Mouse (Mus musculus): Measurements from ENCODE around the gene Rbmx.

Rbmx gene

DNA sequence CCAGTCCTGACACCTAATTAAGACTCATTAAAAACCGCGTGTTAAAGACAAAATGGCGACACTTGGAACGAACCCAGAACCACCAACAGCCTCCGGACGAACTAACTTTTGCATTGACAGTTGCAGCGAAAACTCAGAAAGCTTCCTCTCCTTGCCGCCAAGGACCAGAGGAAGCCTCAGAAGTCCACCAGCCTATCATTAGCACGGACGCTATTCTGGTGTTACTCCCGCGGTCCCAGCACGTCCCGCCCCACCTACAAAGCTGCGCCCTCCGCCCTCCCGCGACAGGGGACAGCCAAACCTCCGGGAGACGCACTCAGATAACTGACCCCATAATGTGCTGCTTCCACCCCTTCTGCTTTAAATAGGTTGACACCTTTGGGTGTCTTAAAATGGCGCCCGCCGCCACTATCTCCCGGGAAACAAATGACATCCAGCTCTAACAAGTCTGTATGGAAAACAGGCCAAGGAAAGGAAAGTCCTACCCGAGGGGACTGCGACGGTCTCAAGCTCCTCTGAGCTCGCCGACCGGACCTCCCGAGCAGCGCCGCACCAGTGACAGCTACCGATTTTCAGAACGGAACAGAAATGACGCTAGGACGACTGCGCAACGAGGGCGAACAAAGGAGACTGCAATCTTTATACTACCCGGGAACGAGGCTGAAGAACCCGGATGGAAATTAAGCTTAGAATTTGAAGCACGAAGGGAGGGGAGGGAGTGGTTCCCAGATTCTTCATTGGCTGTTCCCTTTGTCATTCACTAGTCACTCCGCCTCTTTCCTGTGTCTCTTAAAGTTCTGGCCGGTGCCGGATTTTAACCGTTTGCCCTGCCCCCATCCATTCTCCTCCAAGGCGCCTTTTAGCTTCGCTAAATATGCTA lies at the start of gene Rbmx:
TSS of gene Rbmx (minus strand) at position 670 of the 880 bp plus-strand sequence.
- peak; percentile 89 for DNase-seq (ENCODE audit: low read depth, low spot score)

DNA sequence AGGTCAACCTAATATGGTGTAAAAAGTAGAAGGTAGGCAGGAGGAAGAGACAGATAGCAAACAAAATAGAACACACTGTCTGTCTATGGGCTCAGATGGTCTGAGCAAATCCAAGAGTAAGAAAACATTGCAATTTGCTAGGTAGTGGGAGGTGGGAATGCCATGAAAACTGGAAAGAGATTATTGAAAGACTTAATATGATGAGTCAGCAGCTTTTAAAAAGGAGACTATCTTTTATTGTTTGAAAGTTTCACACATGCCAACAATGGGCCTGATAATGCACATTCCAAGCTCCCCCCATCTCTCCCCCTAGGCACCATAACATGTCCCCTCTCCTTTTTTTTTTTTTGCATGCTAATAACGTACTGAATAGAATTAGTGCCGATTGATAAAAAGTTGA lies 41.1 kb upstream of the Rbmx start:
- DNase-seq (ENCODE audit: low read depth, low spot score): no peak

DNA sequence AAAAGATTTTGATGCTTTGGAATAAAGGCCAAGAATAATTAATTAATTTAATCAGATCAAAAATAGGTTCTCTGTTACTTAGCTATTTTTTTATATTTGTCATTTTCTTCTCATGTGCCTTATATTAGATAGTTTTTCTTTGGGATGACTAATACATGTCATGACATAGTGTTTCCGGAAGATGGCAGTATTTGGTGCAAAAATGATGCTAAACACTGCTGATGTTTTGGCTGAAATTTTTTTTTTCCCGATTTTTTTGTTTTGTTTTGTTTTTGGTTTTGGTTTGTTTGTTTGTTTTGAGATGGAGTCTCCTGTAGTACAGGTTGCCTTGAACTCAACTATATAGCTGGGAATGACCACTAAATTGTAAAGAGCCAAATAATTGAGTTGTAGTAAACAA lies 38.8 kb upstream of the Rbmx start:
- DNase-seq (ENCODE audit: low read depth, low spot score): no peak

DNA sequence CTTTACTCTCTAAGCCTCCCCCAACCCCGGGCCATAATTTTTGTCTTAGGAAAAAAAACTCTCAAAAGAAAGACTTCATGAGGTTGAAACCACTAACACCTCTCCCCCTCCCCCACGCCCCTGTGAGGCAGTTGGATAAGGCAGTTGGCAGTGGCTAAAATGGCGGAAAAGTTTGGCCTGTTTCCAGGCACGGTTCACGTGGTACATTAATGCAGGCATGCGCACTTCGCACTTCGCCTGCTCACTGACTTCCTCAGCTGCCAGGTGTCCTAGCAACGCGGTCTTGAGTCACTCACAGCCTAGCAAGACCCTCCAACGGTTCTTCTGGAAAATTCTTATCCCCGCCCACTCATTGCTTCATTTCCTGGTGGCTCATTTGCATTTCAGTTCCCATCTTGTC lies 15.9 kb upstream of the Rbmx start, which contains the start of gene Gm364:
TSS of gene Gm364 (plus strand) at position 386 of the 400 bp plus-strand sequence.
- no peak for DNase-seq (ENCODE audit: low read depth, low spot score)

DNA sequence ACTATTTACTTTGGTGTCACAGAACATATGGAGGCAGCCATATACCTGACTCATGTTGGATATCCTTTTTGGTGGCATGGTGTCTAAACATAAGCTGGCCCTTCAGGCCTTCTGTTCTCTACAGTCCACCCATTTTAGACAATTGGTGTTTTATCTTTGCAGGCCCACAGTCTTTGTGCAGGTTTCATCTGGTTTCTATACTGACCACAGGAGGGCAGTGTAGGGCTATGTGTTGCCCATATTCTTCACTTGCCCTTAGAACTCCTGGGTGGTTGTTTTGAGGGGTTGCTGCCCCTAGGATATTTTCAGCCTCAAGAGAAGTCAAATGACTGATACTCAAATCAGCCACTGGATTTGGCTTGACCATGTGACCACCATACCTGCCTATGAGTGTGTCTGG lies 10.8 kb upstream of the Rbmx start:
- no peak for DNase-seq (ENCODE audit: low read depth, low spot score)

DNA sequence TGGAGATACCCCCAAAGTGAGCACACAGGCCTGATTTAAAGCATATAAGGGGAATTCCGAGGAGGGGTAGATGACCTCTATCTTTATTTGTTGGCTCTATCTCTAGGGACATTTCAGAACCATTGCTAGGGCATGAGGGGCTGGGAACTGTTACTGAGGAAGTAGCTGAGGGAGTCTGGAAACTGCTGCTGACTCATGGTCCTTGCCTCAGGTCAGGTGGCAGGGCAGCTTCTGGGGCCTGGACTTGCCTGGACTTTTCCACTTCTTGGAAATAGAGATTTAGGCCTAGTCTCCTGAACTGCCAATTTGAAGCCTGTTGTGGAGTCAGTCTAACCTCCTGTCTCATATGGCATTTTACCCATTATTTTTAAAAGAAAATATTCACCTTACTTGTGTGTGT lies 8.6 kb upstream of the Rbmx start:
- no peak for DNase-seq (ENCODE audit: low read depth, low spot score)

DNA sequence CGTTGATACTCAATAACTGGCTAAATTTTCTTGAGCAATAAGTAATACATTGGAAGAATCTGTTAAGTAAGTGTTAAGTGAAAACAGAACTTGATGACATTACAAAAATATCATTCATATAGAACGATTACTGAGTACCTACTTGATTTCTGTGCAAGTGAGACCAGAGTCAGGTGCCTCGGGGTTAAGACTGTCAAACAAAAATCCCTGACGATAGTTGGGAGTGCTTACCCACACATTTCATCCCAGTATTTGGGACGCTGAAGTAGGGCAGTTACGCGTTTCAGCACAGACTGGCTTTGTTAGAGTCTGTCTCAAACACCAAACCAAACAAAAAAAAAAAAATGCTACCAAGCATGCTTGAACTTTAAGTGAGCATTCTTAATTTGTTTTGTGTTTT lies 576 bp upstream of the Rbmx start:
- peak; percentile 2 for DNase-seq (ENCODE audit: low read depth, low spot score)

DNA sequence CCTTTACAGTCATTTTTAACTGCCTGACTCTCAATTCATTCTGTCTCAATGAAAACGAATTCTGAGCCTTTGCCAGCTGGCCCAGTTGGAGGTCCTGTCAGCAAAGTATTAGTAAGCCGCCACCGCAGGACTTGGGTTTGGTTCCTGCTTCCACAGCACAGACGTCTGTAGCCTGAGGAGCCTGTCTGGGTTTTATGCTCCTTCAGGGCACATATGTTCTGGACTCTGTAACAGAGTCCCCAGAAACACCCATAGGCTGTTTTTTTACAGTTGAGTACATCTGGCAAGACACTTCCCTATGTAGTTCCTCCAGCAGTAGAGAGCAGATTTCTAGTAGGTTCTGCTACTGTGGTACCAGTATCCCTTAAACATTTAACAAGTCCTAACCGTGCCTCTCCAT lies 11.9 kb downstream of the Rbmx start:
- DNase-seq (ENCODE audit: low read depth, low spot score): no peak

DNA sequence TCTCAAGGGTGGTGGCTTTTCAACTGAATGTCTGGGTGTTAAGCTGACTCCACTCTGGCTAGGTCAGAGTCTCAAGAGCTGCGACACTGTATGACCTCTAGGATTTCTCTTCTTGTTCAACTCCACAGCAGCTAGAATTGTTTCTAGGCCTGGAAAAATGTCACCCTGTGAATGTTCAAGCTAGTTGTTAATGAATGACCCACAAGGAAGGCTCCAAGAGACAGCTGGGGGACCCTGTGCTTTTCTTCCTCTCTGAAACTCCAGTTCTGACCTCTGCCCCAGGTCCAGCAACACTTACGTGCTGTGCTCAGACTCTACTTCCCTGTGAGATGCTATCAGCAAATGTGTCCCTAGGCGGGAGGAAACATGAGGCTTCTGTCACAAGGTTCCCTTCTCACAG lies 14.3 kb downstream of the Rbmx start:
- no peak for DNase-seq (ENCODE audit: low read depth, low spot score)

DNA sequence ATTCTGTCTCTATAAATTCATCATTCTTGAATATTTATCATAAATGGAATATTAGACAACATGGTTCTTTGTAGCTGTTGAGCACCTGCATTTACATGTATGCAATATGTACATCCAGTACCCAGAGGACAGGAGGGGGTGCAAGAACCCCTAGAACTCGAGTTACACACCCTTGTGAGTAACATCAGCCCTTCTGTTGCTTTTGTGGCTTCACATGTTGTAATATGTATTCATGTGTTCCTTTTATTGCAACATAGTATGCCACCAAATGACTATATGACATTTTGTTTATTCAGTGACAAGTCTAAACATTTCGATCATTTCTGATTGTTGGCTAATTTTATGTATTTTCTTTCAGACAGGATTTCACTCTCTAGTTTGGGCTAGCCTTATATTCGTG lies 15.7 kb downstream of the Rbmx start:
- no peak for DNase-seq (ENCODE audit: low read depth, low spot score)

DNA sequence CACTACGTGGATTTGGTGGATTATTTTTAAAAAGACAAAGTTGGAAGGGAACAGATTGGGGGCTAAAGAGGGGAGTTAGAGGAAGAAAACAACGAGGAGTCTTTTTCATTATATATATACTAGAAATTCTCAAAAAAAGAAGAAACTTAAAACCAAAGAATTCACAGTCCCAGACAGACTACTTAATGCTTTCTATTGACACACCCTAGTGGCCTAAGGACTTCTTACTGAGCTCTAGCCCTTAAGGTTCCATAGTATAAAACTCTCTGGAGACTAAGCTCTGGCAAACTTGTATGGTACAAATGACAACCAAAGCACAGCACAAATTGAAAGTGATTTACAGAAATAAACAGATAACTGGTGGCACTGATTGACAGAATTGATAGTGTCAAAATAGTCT lies 18.8 kb downstream of the Rbmx start:
- no peak for DNase-seq (ENCODE audit: low read depth, low spot score)

DNA sequence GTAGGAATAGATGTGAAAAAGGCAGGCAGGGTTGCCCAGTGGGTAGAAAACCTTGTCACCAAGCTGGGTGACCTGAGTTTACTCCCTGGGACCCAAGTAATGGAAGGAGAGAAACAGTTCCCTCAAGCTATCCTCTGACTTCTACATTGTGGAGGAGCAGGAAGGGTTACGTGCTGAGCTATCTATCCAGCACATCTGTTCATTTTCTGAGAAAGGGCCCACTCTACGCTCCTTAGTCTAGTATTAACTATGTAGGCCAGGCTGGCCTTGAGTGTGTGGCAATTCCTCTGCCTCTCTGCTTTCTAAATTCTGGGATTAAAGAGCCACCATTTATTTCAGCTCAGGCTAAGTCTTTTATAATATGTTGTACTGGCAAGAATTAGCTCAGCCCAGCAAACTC lies 19.3 kb downstream of the Rbmx start:
- DNase-seq (ENCODE audit: low read depth, low spot score): no peak

DNA sequence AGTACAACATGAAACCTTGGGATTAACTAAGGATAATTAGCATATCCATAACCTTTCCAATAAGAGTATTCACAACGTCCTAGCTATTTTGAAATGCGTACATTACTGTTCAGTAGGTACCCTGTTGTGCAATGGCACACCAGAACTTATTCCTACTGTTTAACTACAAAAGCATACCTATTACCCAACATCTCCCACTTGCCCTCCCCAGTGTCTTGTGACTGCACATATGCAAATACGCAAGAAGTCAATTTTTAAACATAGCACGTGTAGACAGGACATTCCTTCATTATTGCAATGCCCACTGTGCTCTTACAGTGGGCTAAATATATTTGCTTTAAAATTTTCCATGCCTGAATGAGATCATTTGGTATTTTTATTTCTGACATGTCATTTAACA lies 19.9 kb downstream of the Rbmx start:
- DNase-seq (ENCODE audit: low read depth, low spot score): no peak

DNA sequence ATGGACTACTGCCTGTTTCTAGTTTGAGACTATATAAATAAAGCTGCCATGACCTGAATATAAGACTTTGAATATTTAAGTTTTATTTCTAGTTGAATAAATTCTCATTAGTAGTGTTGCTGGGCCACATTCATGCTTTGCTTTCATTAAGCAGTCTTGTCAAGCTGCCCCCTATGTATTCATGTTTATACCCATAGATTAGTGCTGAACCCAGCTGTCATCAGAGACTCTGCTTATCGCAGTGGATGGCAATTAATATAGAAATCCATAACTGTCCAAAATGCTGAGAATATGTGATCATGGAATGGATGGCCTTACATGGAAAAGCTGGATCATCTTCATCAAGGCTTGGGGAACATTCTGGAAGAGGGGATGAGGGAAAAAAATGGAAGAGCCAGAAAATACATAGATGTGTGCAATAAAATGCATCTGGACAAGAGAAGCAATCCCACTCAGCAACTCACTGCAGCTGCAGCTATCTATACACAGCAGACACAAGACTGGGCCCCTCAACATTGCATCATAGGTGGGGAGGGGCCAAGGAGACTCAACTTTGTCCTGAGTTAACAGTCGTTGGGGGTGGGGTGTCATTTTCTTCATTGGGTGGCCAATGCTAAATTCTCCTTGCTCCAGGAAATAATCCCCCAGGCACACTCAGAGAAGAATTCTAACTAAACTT lies 27.8 kb downstream of the Rbmx start:
- DNase-seq (ENCODE audit: low read depth, low spot score): no peak

DNA sequence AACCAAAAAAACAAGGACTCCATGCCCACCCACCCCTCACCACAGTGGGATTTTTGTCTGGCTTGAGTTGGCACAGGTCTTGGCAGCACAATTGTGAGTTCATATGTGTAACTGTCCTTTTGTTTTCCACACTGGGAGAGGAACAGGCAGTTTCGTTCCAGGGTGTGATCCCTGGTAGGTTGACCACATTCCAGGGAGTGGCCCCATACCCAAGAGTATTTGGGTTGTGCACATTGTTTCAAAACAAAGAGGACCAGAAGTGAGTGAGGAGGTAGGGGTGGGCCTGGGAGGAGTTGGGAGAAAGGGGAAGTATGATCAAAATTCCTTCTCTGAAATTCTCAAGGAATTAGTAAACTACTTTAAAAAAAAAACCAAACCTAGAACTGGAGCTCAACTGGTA lies 33.5 kb downstream of the Rbmx start:
- DNase-seq (ENCODE audit: low read depth, low spot score): no peak

DNA sequence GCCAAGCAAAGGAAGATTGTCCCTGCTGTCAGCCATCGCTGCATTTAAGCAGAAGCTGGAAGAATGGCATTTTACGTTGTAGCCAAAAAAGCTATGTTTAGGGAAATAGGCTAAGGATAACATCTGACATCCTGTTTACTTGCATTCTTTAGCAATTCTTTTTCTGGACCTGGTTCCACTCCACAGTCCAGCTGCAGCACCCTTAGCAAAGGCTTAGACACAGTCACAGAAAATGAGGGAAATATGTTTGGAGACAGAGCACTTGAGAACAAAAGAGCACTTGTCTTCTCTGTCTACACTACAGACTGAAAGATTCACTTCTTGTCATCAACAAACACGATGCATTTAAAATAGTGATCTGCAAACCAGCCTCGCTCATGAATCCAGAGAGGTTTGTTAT lies 53.6 kb downstream of the Rbmx start:
- no peak for DNase-seq (ENCODE audit: low read depth, low spot score)

DNA sequence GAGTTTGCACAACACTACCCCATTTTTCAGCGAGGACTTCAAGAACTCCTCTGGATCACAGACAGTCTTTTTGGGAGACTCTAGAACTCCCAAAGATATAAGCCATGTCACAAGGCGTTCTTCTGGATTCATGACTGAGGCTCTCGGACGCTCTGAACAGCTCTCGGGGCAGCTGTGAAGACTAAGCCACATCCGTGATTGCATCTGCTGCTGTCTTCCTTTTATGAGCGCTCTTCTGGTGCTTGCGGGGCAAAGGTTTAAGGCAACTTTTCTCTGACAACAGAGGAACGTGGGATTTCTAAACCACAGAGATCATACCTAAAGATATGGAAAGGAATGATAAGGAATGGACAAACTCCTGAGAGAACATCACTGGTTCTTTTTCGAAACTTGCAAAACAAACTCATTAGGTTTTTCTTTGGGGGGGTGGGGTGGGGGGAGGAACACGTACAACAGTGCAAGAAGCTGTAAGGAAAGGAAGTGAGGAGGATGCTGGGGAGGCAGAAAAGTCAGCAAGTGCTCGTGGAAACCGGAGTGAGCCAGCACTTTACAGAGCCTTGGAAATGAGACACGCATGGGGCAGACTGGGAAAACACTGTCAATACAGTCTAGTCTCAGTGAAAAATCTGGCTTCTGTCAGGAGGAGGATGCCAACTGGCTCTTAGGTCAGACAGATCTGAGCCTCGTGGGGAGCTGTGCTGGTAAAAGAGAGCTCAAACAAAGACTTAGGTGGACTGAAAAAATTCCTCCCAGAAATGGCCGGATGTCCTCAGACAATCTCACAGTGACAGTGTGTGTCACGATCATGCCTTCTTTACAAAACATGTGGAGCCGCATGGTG lies 54.2 kb downstream of the Rbmx start, which contains the start of gene Arhgef6:
TSS of gene Arhgef6 (minus strand) at position 359 of the 841 bp plus-strand sequence.
- no peak for DNase-seq (ENCODE audit: low read depth, low spot score)

DNA sequence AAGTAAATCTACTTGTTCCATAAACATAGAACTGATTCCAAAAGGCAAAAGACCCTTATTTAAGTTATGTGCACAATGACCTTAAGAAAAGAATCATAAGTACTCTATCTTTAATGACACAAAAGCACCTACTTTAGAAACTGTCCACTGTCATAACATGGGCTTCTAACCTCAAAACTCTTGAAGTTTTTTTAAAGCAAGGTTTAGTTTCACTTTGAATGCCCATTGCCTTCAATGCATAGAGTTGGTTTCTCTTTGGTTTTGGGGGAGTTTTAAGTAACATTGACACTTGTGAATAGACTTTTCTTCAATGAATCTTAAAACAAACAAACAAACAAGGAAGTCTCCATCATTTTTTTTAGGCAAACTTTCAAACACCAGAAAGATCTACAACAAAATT lies 55.3 kb downstream of the Rbmx start:
- no peak for DNase-seq (ENCODE audit: low read depth, low spot score)

DNA sequence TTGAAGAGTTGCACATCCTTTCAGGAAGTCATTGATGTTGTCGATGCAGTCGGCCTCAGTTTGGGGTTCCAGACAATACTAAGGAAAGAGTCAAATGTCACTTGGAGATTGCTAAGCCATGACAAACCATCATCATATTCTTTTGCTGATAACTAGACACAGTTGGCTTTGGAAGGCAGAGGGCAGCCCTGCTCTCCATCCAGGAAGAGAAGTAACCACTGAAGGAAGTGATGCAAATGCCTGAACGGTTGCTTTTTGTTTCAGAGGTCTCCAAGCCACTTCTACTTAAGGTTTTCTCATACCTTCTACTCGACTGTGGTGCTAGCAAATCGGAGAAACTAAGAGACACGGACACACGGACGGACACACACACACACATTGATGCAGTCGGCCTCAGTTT lies 55.9 kb downstream of the Rbmx start:
- DNase-seq (ENCODE audit: low read depth, low spot score): no peak

DNA sequence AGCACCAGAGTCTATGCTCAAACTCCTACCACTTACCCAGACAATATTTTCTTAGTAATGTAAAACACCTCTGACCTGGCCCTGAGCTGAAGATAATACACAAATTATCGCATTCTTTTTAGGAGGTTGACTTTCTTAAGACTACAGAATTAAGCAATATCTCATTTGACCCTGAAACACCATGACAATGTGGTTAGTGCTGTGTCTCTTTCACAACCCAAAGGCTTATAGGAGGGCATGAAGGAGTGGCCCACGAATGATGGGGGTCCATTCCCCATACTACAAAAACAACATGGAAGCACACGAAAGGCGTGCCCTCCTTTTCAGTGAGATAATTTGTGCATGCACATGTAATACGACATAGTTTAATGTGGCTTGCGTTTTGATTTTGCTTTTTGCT lies 57.5 kb downstream of the Rbmx start:
- no peak for DNase-seq (ENCODE audit: low read depth, low spot score)
